Mouse (Mus musculus): Measurements from ENCODE around the gene Fam184b.

DNA sequence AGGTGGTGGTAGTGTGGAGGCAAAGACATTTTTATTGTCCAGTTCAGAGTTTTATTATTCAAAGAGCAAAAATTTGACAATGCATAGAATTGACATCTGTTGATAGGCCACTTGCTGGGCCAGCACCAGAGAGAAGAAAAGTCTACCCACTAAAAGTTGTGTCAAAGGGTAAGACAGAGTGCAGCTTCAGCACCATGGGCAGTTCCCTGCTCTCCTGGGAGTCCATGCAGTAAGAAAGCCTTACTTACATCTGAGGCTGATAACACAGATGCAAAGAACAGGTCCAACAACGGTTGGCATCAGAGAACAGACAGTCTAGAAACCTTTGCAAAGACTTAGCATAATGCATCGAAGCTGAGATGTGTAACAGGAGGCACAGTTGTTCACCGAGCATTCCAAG, 109.7 kb downstream of the Fam184b start:
- TF ChIP-seq POLR2A (IDR thresholded peaks at IDR 0.05; ENCODE audit: borderline replicate concordance, extremely low read depth, insufficient read depth, insufficient read length, poor library complexity, severe bottlenecking) (no peak), CTCF (IDR thresholded peaks at IDR 0.05; ENCODE audit: borderline replicate concordance, extremely low read depth, insufficient read depth, insufficient read length) (no peak)
